Mouse (Mus musculus) liver, embryonic 11.5 days (tissue): Measurements from ENCODE around the gene Atg7. TPM values are rescaled to one million over a fixed set of nuclear protein-coding genes. Genes with fewer than 3 reads are reported as not detected.

Source experiments
- ATAC-seq: fragments of 200-750 bp; cut with Nextera tagmentation; replicated peaks from 2 replicates; pipeline ENCODE4 v1.8.0; 2017; ENCODE audit warnings: moderate number of reproducible peaks, mild to moderate bottlenecking, moderate TSS enrichment, moderate library complexity; ENCODE audit not compliant: low FRiP score
- DNase-seq: peaks from one replicate; pipeline ENCODE4 v3.0.0-alpha.2; 2017; ENCODE audit warnings: low spot score
- H3K27ac ChIP-seq: fragments of 300-500 bp; sonication (generic); 2 replicates; pipeline ENCODE4 v1.5.1; 2014; ENCODE audit warnings: mild to moderate bottlenecking, low read depth, low read length, control low read depth
- H3K27me3 ChIP-seq: fragments of 300-500 bp; sonication (generic); replicated peaks from 2 replicates; pipeline ENCODE4 v1.6.1; 2014; ENCODE audit warnings: low read length, mixed read lengths; ENCODE audit not compliant: control insufficient read depth, insufficient read depth
- H3K36me3 ChIP-seq: fragments of 300-500 bp; sonication (generic); 2 replicates; pipeline ENCODE4 v1.6.1; 2014; ENCODE audit warnings: mild to moderate bottlenecking, low read length, moderate library complexity, mixed read lengths; ENCODE audit not compliant: control insufficient read depth, insufficient read depth
- H3K4me1 ChIP-seq: fragments of 300-500 bp; sonication (generic); replicated peaks from 2 replicates; pipeline ENCODE4 v1.6.1; 2014; ENCODE audit warnings: low read length, mixed read lengths; ENCODE audit not compliant: control insufficient read depth, insufficient read depth
- H3K4me2 ChIP-seq: fragments of 300-500 bp; sonication (generic); 2 replicates; pipeline ENCODE4 v1.6.1; 2014; ENCODE audit warnings: mild to moderate bottlenecking, control low read depth, moderate library complexity
- H3K4me3 ChIP-seq: fragments of 300-500 bp; sonication (generic); 2 replicates; pipeline ENCODE4 v1.5.1; 2014; ENCODE audit warnings: low read depth, low read length, control low read depth
- H3K9ac ChIP-seq: fragments of 300-500 bp; sonication (generic); 2 replicates; pipeline ENCODE4 v1.6.1; 2014; ENCODE audit warnings: low read depth, low read length, control low read depth
- H3K9me3 ChIP-seq: fragments of 300-500 bp; sonication (generic); 2 replicates; pipeline ENCODE4 v1.6.1; 2016; ENCODE audit warnings: low read length, inconsistent platforms, mixed read lengths; ENCODE audit not compliant: control insufficient read depth
- WGBS: fragments of 180-500 bp; shearing (Covaris S2); extraction: QIAGEN DNeasy Blood & Tissue Kit; methylation state at CpG from one replicate; pipeline ENCODE4 v1.1.7; 2014; 5-methylcytosine and 5-hydroxymethylcytosine counted together
- polyA plus RNA-seq: library from polyadenylated mRNA; unstranded; fragments of >200 nt; fragmentation: Nextera tagmentation; extraction: Ambion mirVana; gene quantifications from 2 replicates; pipeline ENCODE4 v1.2.1, GENCODE M21; 2014

The Atg7 gene
- polyA plus RNA-seq, 1 experiment from 2014 or later, result 20.8 TPM

DNA sequence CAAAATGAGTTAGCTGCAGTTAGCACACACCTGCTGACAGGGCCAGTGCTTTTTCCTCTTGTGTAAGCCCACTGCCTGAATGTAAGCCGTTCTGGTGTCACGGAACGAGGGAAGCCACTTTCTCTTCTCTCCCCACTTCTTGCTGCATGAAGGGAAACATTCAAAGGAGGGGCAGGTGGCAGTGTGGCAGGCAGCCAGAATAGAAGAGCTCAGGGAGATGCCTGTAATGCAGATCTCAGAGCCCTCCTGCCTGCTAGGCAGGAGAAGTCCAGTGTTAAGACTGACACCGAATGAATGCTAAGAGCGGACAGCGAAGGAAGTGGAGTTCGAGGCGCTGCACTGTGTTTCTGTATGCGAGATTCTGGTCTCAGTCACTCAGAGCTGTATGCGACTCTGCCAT, 49.8 kb downstream of the Atg7 start:
- no peaks in the 10 kb centered on the region; the same call in 1 of the 2 replicates for H3K4me1 ChIP-seq
- H3K27ac ChIP-seq, result no peak overlapping the region
- no peak for ATAC-seq
- no peak overlapping the region for H3K9ac ChIP-seq
- 90% methylated on average over 10 of the region's 10 CpGs for WGBS
- no peaks in the 10 kb centered on the region for H3K36me3 ChIP-seq
- no peak overlapping the region for H3K4me3 ChIP-seq
- DNase-seq, result no peak
- no peaks in the 10 kb centered on the region for H3K9me3 ChIP-seq
- no peak overlapping the region for H3K4me2 ChIP-seq
- no peaks in the 10 kb centered on the region for H3K27me3 ChIP-seq

DNA sequence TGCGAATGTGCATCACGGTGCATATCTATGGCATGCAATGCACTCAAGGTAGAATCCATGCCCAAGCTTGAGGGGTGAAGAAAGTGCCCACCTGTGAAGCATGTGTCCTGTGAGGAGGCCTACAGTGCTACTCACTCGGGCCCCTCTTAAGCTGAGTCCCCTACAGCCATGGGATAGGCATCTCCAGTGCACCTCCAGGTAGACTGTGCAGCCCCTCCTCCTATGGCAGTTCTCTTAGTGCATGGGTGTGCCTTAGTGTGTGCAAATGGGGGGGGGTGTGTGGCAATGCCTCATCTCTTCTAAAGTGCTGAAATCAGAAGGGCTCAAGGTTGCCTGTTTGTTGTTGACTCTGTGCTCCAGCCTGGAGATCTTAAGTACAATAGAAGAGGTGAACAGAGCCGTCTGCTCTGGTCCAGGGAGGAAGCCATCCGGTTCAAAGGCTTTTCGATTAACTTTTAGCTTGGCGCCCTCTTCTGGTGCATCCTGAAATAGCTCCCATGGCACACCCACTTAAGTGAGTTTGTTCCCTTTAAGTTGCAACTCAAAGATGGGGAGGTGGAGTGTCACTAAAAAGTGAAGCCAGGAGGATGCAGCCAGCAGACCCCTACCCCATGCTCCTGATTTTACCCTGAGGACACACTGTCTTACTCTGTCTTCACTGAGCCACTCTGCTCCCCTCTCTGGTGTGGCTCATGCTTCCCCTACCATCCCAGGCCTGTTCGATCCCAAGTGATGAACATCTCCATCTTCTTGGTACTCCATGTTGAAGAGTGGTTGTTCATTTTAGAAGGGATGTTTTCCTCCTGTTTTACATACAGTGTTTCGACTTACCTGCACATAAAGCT, 55.0 kb downstream of the Atg7 start:
- Histone ChIP-seq H3K4me2 (no peak overlapping the region), H3K9ac (no peak overlapping the region), H3K36me3 (no peaks in the 10 kb centered on the region), H3K9me3 (no peaks in the 10 kb centered on the region), H3K4me3 (no peak overlapping the region), H3K27ac (no peak overlapping the region), H3K4me1 (no peaks in the 10 kb centered on the region; the same call in 1 of the 2 replicates), H3K27me3 (no peaks in the 10 kb centered on the region)
- DNase-seq (peak; percentile 56), ATAC-seq (no peak)
- WGBS, result 48% methylated on average over 9 of the region's 9 CpGs

- Histone ChIP-seq H3K4me1 (no peaks in the 10 kb centered on the region; the same call in 1 of the 2 replicates), H3K27ac (no peak overlapping the region), H3K36me3 (no peaks in the 10 kb centered on the region), H3K9me3 (no peaks in the 10 kb centered on the region), H3K9ac (no peak overlapping the region), H3K27me3 (no peaks in the 10 kb centered on the region), H3K4me3 (no peak overlapping the region), H3K4me2 (no peak overlapping the region)
- WGBS, result 65% methylated on average over 5 of the region's 5 CpGs
- DNase-seq, result no peak
- no peak for ATAC-seq
Observed at GRCm38 (mm10) chr6:114698578-114698977, 55.7 kb downstream of the Atg7 start.

- H3K27me3 ChIP-seq, result no peaks in the 10 kb centered on the region
- ATAC-seq (no peak), DNase-seq (no peak)
- no peak overlapping the region for H3K4me3 ChIP-seq
- H3K9ac ChIP-seq, result no peak overlapping the region
- no peaks in the 10 kb centered on the region for H3K9me3 ChIP-seq
- H3K36me3 ChIP-seq, result no peaks in the 10 kb centered on the region
- no peak overlapping the region for H3K4me2 ChIP-seq
- H3K4me1 ChIP-seq, result no peaks in the 10 kb centered on the region
- 69% methylated on average over 3 of the region's 3 CpGs for WGBS
- no peak overlapping the region for H3K27ac ChIP-seq
Observed at GRCm38 (mm10) chr6:114700704-114701103, 57.8 kb downstream of the Atg7 start.

- Histone ChIP-seq H3K9ac (no peak overlapping the region), H3K27ac (no peak overlapping the region), H3K27me3 (no peaks in the 10 kb centered on the region), H3K4me1 (no peaks in the 10 kb centered on the region), H3K4me3 (no peak overlapping the region), H3K4me2 (no peak overlapping the region), H3K36me3 (no peaks in the 10 kb centered on the region), H3K9me3 (no peaks in the 10 kb centered on the region)
- DNase-seq (no peak), ATAC-seq (no peak)
- 79% methylated on average over 3 of the region's 3 CpGs for WGBS
Observed at GRCm38 (mm10) chr6:114707032-114707431, 64.1 kb downstream of the Atg7 start.

DNA sequence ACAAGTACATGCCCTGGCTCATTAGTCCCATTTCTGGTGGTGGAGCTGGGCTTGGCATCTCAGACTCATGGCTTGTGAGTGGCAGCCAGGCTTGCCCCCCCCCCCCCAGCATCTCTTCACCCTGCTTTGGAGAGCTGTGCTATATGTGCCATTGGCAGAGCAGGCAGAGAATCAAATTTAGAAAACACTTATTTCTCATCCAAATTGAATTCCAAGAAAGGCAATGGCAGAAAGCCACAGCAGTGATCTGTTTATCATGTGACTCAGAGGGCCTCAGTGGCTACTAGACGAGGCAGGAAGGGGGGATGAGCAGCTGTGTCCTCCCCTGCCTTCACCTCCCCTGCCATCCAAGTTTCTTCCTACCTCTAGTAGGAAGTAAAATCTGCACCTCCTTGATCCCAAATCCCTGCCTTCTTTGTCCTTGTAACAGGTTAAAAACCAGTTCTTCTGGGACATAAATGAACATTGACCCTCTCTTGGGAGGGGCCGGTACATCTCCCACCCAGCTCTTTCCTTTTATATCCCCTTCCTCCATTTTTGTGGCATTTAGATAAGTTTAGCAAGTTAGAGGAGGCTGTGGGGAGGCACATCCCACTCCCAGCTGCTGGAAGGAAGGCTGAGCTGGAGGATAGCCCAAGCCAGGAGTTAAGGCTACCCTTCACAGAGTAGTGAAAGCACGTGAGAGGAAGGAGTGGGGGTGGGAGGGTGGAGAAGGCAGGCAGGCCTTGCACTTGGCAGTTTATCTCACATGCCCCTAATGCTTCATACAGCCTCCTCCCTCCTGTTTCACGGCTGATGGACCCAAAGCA, 69.5 kb downstream of the Atg7 start:
- Histone ChIP-seq H3K27me3 (no peaks in the 10 kb centered on the region), H3K9me3 (no peaks in the 10 kb centered on the region), H3K4me1 (no peaks in the 10 kb centered on the region; the same call in 1 of the 2 replicates), H3K4me3 (no peak overlapping the region), H3K27ac (no peak overlapping the region), H3K9ac (no peak overlapping the region), H3K36me3 (no peaks in the 10 kb centered on the region), H3K4me2 (no peak overlapping the region)
- ATAC-seq, result no peak
- no peak for DNase-seq
- WGBS, result 46% methylated on average over 4 of the region's 4 CpGs

GRCm38 (mm10) chr6:114713538-114713937, 70.6 kb downstream of the Atg7 start:
- no peak overlapping the region for H3K9ac ChIP-seq
- WGBS, result 67% methylated on average over 3 of the region's 3 CpGs
- H3K27me3 ChIP-seq, result no peaks in the 10 kb centered on the region
- H3K4me3 ChIP-seq, result no peak overlapping the region
- H3K36me3 ChIP-seq, result no peaks in the 10 kb centered on the region
- DNase-seq (no peak), ATAC-seq (no peak)
- H3K27ac ChIP-seq, result no peak overlapping the region
- no peak overlapping the region for H3K4me2 ChIP-seq
- H3K9me3 ChIP-seq, result no peaks in the 10 kb centered on the region
- H3K4me1 ChIP-seq, result no peaks in the 10 kb centered on the region; the same call in 1 of the 2 replicates

GRCm38 (mm10) chr6:114714654-114715053, 71.8 kb downstream of the Atg7 start:
- WGBS, result 63% methylated on average over 5 of the region's 5 CpGs
- no peak overlapping the region for H3K27ac ChIP-seq
- H3K9me3 ChIP-seq, result no peaks in the 10 kb centered on the region
- H3K36me3 ChIP-seq, result no peaks in the 10 kb centered on the region
- DNase-seq (no peak), ATAC-seq (no peak)
- H3K4me2 ChIP-seq, result no peak overlapping the region
- no peak overlapping the region for H3K4me3 ChIP-seq
- H3K27me3 ChIP-seq, result no peaks in the 10 kb centered on the region
- no peak overlapping the region for H3K9ac ChIP-seq
- no peaks in the 10 kb centered on the region; the same call in 1 of the 2 replicates for H3K4me1 ChIP-seq
